Mouse (Mus musculus): Measurements from ENCODE around the gene Wnt5b.

Gene Wnt5b

GRCm38 (mm10) chr6:119521482-119521900, 22.7 kb downstream of the Wnt5b start:
- no peak for DNase-seq

- DNase-seq, result no peak
These were observed 23.4 kb downstream of the Wnt5b start for GRCm38 (mm10) chr6:119520731-119521130.

- DNase-seq, result no peak
These were observed 30.1 kb downstream of the Wnt5b start for GRCm38 (mm10) chr6:119514085-119514484.

- no peak for DNase-seq
These were observed 30.7 kb downstream of the Wnt5b start for GRCm38 (mm10) chr6:119513452-119513851.

- no peak for DNase-seq
These were observed 31.4 kb downstream of the Wnt5b start for GRCm38 (mm10) chr6:119512701-119513100.

GRCm38 (mm10) chr6:119509437-119510037, 34.6 kb downstream of the Wnt5b start:
- DNase-seq, result no peak

GRCm38 (mm10) chr6:119508634-119509375, 35.3 kb downstream of the Wnt5b start:
- DNase-seq, result peak; percentile 83

GRCm38 (mm10) chr6:119508221-119508620, 35.9 kb downstream of the Wnt5b start:
- DNase-seq, result peak; percentile 89

GRCm38 (mm10) chr6:119505525-119506225, 38.5 kb downstream of the Wnt5b start:
- DNase-seq, result peak; percentile 88

- DNase-seq, result peak; percentile 66
These were observed 39.4 kb downstream of the Wnt5b start for GRCm38 (mm10) chr6:119504756-119505155.

- peak; percentile 86 for DNase-seq
These were observed 42.1 kb downstream of the Wnt5b start for GRCm38 (mm10) chr6:119502031-119502430.

- no peak for DNase-seq
These were observed 44.1 kb downstream of the Wnt5b start for GRCm38 (mm10) chr6:119500086-119500485.

GRCm38 (mm10) chr6:119499271-119499670, 44.9 kb downstream of the Wnt5b start:
- DNase-seq, result peak; percentile 97

GRCm38 (mm10) chr6:119492630-119493014, 51.5 kb downstream of the Wnt5b start:
- DNase-seq, result peak; percentile 65

GRCm38 (mm10) chr6:119491997-119492629, 52.0 kb downstream of the Wnt5b start:
- DNase-seq, result no peak

- DNase-seq, result no peak
These were observed 53.1 kb downstream of the Wnt5b start for GRCm38 (mm10) chr6:119491006-119491405.

- DNase-seq, result no peak
These were observed 53.6 kb downstream of the Wnt5b start for GRCm38 (mm10) chr6:119490549-119490948.

- no peak for DNase-seq
These were observed 54.4 kb downstream of the Wnt5b start for GRCm38 (mm10) chr6:119489765-119490164.

GRCm38 (mm10) chr6:119487619-119488018, 56.5 kb downstream of the Wnt5b start:
- DNase-seq, result no peak

GRCm38 (mm10) chr6:119487085-119487458, 57.1 kb downstream of the Wnt5b start:
- no peak for DNase-seq

- no peak for DNase-seq
These were observed 57.6 kb downstream of the Wnt5b start for GRCm38 (mm10) chr6:119486381-119487084.

- no peak for DNase-seq
These were observed 58.7 kb downstream of the Wnt5b start for GRCm38 (mm10) chr6:119485486-119485885.
